Mouse (Mus musculus) lung, postnatal 0 days (tissue): ENCODE data around the gene Wwtr1. TPM values are rescaled to one million over a fixed set of nuclear protein-coding genes. Genes with fewer than 3 reads are reported as not detected.
A peak's percentile ranks its signal among the peaks of the same experiment; 100 is the strongest.

ENCODE experiments used
- ATAC-seq: fragments of 200-750 bp; cut with Nextera tagmentation; 2 replicates; pipeline ENCODE4 v1.8.0; 2017; ENCODE audit warnings: moderate library complexity
- DNase-seq: peaks from one replicate; pipeline ENCODE4 v3.0.0-alpha.2; 2016; ENCODE audit warnings: low spot score
- H3K27ac ChIP-seq: fragments of 300-500 bp; sonication (generic); 2 replicates; pipeline ENCODE4 v1.5.1; 2014; ENCODE audit warnings: antibody characterized with exemption, mild to moderate bottlenecking, low read length, mixed read lengths
- H3K27me3 ChIP-seq: fragments of 300-500 bp; sonication (generic); replicated peaks from 2 replicates; pipeline ENCODE4 v1.6.1; 2014; ENCODE audit warnings: low read length, mixed read lengths; ENCODE audit not compliant: insufficient read depth
- H3K36me3 ChIP-seq: fragments of 300-500 bp; sonication (generic); 2 replicates; pipeline ENCODE4 v1.6.1; 2014; ENCODE audit warnings: low read length, mixed read lengths; ENCODE audit not compliant: insufficient read depth
- H3K4me1 ChIP-seq: fragments of 300-500 bp; sonication (generic); 2 replicates; pipeline ENCODE4 v1.6.1; 2014; ENCODE audit warnings: antibody characterized with exemption, low read depth, low read length, mixed read lengths; ENCODE audit not compliant: insufficient read depth
- H3K4me2 ChIP-seq: fragments of 300-500 bp; sonication (generic); replicated peaks from 2 replicates; pipeline ENCODE4 v1.6.1; 2014; ENCODE audit warnings: low read depth, mild to moderate bottlenecking, low read length, moderate library complexity, mixed read lengths
- H3K4me3 ChIP-seq: fragments of 300-500 bp; sonication (generic); 2 replicates; pipeline ENCODE4 v1.5.1; 2014; ENCODE audit warnings: low read depth, low read length
- H3K9ac ChIP-seq: fragments of 300-500 bp; sonication (generic); replicated peaks from 2 replicates; pipeline ENCODE4 v1.6.1; 2014; ENCODE audit warnings: low read depth, mild to moderate bottlenecking
- H3K9me3 ChIP-seq: fragments of 300-500 bp; sonication (generic); 2 replicates; pipeline ENCODE4 v1.6.1; 2016; ENCODE audit warnings: low read length, mixed read lengths
- CTCF ChIP-seq: IDR thresholded peaks from 2 replicates; pipeline ENCODE4 v1.5.1; 2016; ENCODE audit warnings: antibody characterized with exemption, mild to moderate bottlenecking
- EP300 ChIP-seq: IDR thresholded peaks from 2 replicates; pipeline ENCODE4 v1.6.1; 2016; ENCODE audit warnings: antibody characterized with exemption, mild to moderate bottlenecking, control low read depth
- WGBS: fragments of 180-500 bp; shearing (Covaris S2); extraction: QIAGEN DNeasy Blood & Tissue Kit; methylation state at CpG from one replicate; pipeline ENCODE4 v1.1.7; 2014; 5-methylcytosine and 5-hydroxymethylcytosine counted together
- polyA plus RNA-seq: library from polyadenylated mRNA; unstranded; fragments of >200 nt; fragmentation: Nextera tagmentation; extraction: Ambion mirVana; gene quantifications from 2 replicates; pipeline ENCODE4 v1.2.1, GENCODE M21; 2015

Gene Wwtr1
- polyA plus RNA-seq, 1 experiment from 2014 or later: 53.6 TPM

DNA sequence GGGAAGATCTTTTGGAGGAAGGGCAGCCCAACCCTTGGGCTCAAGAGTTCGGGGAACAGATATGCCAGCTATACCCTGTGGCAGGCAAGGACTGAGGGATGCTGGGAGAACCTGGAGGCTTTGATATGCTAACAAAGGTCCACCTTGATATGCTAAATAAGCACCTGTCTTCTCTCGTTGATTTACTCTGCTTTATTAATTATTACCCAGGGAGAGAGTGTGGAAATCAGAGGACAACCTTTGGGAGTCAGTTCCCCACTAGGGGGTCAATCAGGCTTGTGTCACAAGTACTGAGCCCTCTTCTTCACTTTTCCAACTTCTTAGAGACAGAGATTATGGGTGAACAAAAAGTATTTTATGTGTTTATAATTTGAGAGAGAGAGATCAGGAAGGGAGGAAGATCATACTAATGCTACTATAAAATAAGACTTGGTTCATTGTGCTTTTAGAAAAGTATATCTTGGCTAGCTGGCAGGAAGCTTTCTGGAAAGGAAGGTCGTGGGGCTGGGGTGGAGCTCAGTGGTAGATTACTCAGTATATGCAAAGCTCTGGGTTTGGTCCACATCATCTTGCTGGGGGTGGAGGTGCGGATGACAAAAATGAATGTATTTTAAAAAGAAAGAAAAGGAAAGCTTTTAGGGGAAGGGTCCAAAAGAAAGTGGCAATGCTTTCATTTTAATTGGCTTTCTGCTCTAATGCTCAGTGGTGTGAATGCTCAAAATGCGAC is 28.3 kb upstream of the Wwtr1 start:
- Histone ChIP-seq H3K9me3 (no peaks in the 10 kb centered on the region), H3K9ac (no peak overlapping the region), H3K27ac (no peak overlapping the region; the same call in 1 of the 2 replicates), H3K36me3 (no peaks in the 10 kb centered on the region), H3K4me3 (no peak overlapping the region), H3K4me2 (no peak overlapping the region), H3K4me1 (peaks cover 6% of the 10 kb centered on the region; the same call in 1 of the 2 replicates), H3K27me3 (no peaks in the 10 kb centered on the region)
- no peak for ATAC-seq
- 53% methylated on average over 5 of the region's 5 CpGs for whole genome bisulfite sequencing
- no peak for DNase-seq
- TF ChIP-seq CTCF: no peak
- TF ChIP-seq EP300: no peak

DNA sequence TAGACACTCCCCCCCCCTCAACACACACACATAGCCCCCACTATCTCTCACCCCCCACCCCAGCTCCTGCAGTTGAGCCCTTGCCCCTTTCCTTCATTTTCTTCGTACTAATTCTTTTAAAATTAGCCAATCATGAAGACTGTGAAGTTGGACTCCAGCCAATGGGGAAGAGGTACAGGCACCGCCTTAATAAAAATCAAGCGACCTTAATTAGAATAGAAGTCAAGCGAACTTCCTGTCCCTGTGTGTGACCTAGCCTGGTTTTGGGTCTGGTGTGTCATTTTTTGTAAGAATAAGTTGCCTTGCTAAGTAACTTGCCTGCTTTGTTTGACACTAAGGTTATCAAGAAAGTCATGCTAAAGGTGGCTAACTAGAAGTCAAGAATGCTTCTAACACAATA is 26.9 kb upstream of the Wwtr1 start:
- Histone ChIP-seq H3K4me3 (no peak overlapping the region), H3K4me1 (peaks cover 6% of the 10 kb centered on the region; the same call in 1 of the 2 replicates), H3K4me2 (no peak overlapping the region), H3K27ac (no peak overlapping the region), H3K9me3 (no peaks in the 10 kb centered on the region), H3K9ac (no peak overlapping the region), H3K27me3 (no peaks in the 10 kb centered on the region), H3K36me3 (no peaks in the 10 kb centered on the region)
- no peak for DNase-seq
- WGBS: 62% methylated on average over 4 of the region's 4 CpGs
- ATAC-seq: no peak
- TF ChIP-seq CTCF (no peak), EP300 (no peak)

DNA sequence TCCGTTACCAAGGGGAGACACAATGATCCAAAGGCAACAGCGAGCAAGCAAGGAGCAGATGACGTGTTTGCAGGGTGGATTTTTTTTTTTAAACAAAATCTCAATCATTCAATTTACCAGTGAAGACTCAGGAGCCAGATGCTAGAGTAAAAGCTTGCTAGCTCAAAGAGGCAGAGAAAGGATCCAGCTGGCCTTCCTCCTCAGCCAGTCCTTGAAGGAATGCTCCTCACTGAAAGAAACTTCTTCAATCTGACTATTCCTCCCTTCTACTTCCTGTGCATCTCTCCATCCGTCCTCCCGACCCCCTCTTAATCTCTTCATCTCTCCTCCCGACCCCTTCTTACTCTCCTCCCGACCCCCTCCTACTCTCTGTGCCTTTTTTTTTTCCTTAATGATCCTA is 20.9 kb upstream of the Wwtr1 start:
- Histone ChIP-seq H3K9me3 (no peaks in the 10 kb centered on the region), H3K36me3 (no peaks in the 10 kb centered on the region), H3K27me3 (no peaks in the 10 kb centered on the region), H3K27ac (no peak overlapping the region), H3K4me2 (no peak overlapping the region), H3K4me3 (no peak overlapping the region), H3K9ac (no peak overlapping the region), H3K4me1 (no peaks in the 10 kb centered on the region)
- DNase-seq: peak; percentile 40
- ATAC-seq: 0 out of 2 replicates have a peak, but pooled peaks have one; percentile 47
- WGBS: 30% methylated on average over 7 of the region's 7 CpGs
- TF ChIP-seq CTCF (no peak), EP300 (no peak)

DNA sequence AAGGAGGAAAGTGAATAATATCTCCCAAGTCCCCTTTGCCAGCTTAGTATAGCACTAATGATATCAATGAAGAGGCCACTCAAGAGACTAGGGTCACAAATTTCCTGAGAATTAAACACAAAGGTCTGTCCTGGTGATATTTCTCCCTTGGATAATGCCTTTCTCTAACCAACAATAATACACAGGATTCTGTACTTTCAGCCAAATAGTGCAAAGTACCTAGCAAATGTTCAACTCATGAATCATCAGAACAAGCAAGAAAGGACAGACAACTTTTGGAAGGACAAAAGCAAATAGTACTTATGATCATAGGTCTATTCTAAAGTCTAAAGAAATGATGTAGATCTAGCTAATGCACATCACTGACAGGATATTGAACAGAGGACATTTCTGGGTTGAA is 19.8 kb upstream of the Wwtr1 start:
- H3K9ac ChIP-seq: no peak overlapping the region
- no peak overlapping the region for H3K27ac ChIP-seq
- H3K27me3 ChIP-seq: no peaks in the 10 kb centered on the region
- DNase-seq (no peak), ATAC-seq (no peak)
- H3K4me1 ChIP-seq: no peaks in the 10 kb centered on the region
- H3K4me3 ChIP-seq: no peak overlapping the region
- TF ChIP-seq CTCF: no peak
- H3K9me3 ChIP-seq: no peaks in the 10 kb centered on the region
- H3K36me3 ChIP-seq: no peaks in the 10 kb centered on the region
- no peak overlapping the region for H3K4me2 ChIP-seq

DNA sequence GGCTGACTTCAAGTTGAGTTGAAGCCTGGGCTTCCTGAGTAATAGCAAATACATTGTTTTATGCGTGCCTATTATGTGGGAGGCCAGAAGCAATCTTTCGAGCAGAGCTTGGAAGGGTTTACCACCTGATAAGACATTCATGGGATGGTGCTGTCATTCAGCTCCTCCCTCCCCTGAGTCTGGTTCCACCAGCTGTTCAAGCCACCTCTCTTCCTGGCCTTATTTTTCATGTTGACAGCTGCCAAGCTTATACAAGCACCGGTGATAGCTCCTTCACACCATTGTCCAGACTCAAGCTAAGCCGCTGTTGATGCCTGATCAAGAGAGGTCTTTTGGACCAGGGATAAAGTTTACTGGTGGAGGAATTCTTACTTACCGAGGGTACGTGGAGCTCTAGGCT is 10.3 kb upstream of the Wwtr1 start:
- H3K4me1 ChIP-seq: no peaks in the 10 kb centered on the region
- no peak overlapping the region for H3K4me3 ChIP-seq
- TF ChIP-seq CTCF (no peak), EP300 (no peak)
- no peak for ATAC-seq
- no peaks in the 10 kb centered on the region for H3K27me3 ChIP-seq
- no peak overlapping the region for H3K4me2 ChIP-seq
- WGBS: 68% methylated on average over 6 of the region's 6 CpGs
- H3K9ac ChIP-seq: no peak overlapping the region
- H3K36me3 ChIP-seq: no peaks in the 10 kb centered on the region
- H3K27ac ChIP-seq: no peak overlapping the region
- DNase-seq: no peak
- no peaks in the 10 kb centered on the region for H3K9me3 ChIP-seq

DNA sequence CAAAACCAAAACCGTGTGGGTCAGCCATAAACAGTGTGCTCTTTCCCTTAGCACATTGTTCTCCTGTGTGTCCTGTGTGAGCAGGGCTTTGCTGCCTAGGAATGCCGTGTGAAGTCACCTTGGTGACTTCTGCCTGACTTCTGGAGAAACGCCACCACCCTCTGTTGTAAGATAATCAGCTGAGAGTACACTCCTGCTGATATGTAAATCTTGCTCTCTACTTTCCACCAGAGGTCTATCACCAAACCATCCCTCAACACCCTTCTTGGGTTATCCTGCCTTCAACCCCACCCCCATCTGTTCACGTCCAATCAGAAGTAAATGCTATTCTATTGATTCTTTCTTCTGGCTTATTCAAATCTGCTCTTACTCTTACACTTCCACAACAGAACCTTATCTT is 7.8 kb upstream of the Wwtr1 start:
- 51% methylated on average over 4 of the region's 4 CpGs for WGBS

More for the DNA sequence above, 7.8 kb upstream of the Wwtr1 start:
- no peak overlapping the region for H3K4me3 ChIP-seq
- H3K9ac ChIP-seq: no peak overlapping the region
- H3K4me2 ChIP-seq: no peak overlapping the region
- H3K36me3 ChIP-seq: no peaks in the 10 kb centered on the region
- DNase-seq (no peak), ATAC-seq (no peak)
- no peaks in the 10 kb centered on the region for H3K9me3 ChIP-seq
- H3K27me3 ChIP-seq: no peaks in the 10 kb centered on the region
- no peak overlapping the region for H3K27ac ChIP-seq
- no peaks in the 10 kb centered on the region for H3K4me1 ChIP-seq
- TF ChIP-seq CTCF: no peak
